Mouse (Mus musculus) stomach, embryonic 14.5 days (tissue): ENCODE results near the gene Acaa1a. TPM values are rescaled to one million over a fixed set of nuclear protein-coding genes. Genes with fewer than 3 reads are reported as not detected.

Source experiments
- ATAC-seq: fragments of 200-750 bp; cut with Nextera tagmentation; 2 replicates; pipeline ENCODE4 v1.8.0; 2017; ENCODE audit warnings: low read depth, moderate TSS enrichment; ENCODE audit not compliant: insufficient number of reproducible peaks, insufficient read depth, low FRiP score
- H3K27ac ChIP-seq: fragments of 300-500 bp; sonication (generic); 2 replicates; pipeline ENCODE4 v1.5.1; 2014; ENCODE audit warnings: mild to moderate bottlenecking, low read length, moderate library complexity, mixed read lengths
- H3K27me3 ChIP-seq: fragments of 300-500 bp; sonication (generic); 2 replicates; pipeline ENCODE4 v1.6.1; 2014; ENCODE audit warnings: low read length, control low read depth, mixed read lengths; ENCODE audit not compliant: control insufficient read depth, insufficient read depth
- H3K36me3 ChIP-seq: fragments of 300-500 bp; sonication (generic); 2 replicates; pipeline ENCODE4 v1.6.1; 2014; ENCODE audit warnings: mild to moderate bottlenecking, control low read depth, low read length, moderate library complexity, mixed read lengths; ENCODE audit not compliant: control insufficient read depth, insufficient read depth
- H3K4me1 ChIP-seq: fragments of 300-500 bp; sonication (generic); 2 replicates; pipeline ENCODE4 v1.6.1; 2014; ENCODE audit warnings: low read length, control low read depth, mixed read lengths; ENCODE audit not compliant: control insufficient read depth, insufficient read depth
- H3K4me2 ChIP-seq: fragments of 300-500 bp; sonication (generic); replicated peaks from 2 replicates; pipeline ENCODE4 v1.6.1; 2014; ENCODE audit warnings: low read depth, low read length, control low read depth
- H3K4me3 ChIP-seq: fragments of 300-500 bp; sonication (generic); 2 replicates; pipeline ENCODE4 v1.5.1; 2014; ENCODE audit warnings: low read depth, low read length, control low read depth
- H3K9ac ChIP-seq: fragments of 300-500 bp; sonication (generic); replicated peaks from 2 replicates; pipeline ENCODE4 v1.6.1; 2014; ENCODE audit warnings: low read depth, mild to moderate bottlenecking, control low read depth, low read length, moderate library complexity, mixed read lengths
- H3K9me3 ChIP-seq: fragments of 300-500 bp; sonication (generic); 2 replicates; pipeline ENCODE4 v1.6.1; 2016; ENCODE audit warnings: low read depth, low read length, control low read depth; ENCODE audit not compliant: control insufficient read depth
- WGBS: fragments of 180-500 bp; shearing (Covaris S2); extraction: QIAGEN DNeasy Blood & Tissue Kit; methylation state at CpG from one replicate; pipeline ENCODE4 v1.1.7; 2014; 5-methylcytosine and 5-hydroxymethylcytosine counted together
- polyA plus RNA-seq: library from polyadenylated mRNA; unstranded; fragments of >200 nt; fragmentation: Nextera tagmentation; extraction: Ambion mirVana; gene quantifications from 2 replicates; pipeline ENCODE4 v1.2.1, GENCODE M21; 2014

Acaa1a gene
- polyA plus RNA-seq, 1 experiment from 2014 or later, result 101 TPM

DNA sequence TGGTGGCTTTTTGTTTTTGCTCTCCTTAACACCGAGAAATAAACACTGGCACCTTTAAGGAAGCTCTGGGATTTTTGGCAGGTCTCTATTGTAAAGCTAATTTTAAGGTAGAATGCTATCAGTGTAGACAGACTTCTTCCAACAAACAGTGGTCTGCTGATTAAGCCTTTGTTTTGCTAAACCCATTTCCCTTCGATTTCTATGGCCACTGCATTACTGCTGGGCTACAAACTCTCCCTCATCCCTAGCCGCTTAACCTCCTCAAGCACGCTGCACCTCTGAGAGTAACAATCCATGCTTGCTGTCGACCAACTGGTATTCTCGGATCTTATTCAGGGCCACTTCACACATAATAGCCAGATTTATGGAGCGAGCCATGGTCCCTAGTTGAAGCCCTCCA, 18.5 kb upstream of the Acaa1a start:
- Histone ChIP-seq H3K27ac (no peak overlapping the region), H3K4me1 (peaks cover 5% of the 10 kb centered on the region; the same call in 1 of the 2 replicates), H3K27me3 (no peaks in the 10 kb centered on the region), H3K9ac (peak overlapping the region; percentile 6; the same call in 1 of the 2 replicates), H3K4me2 (peak overlapping the region; percentile 80), H3K36me3 (no peaks in the 10 kb centered on the region), H3K4me3 (peak overlapping the region; percentile 79), H3K9me3 (no peaks in the 10 kb centered on the region)
- WGBS, result 12% methylated on average over 7 of the region's 7 CpGs
- no peak for ATAC-seq

DNA sequence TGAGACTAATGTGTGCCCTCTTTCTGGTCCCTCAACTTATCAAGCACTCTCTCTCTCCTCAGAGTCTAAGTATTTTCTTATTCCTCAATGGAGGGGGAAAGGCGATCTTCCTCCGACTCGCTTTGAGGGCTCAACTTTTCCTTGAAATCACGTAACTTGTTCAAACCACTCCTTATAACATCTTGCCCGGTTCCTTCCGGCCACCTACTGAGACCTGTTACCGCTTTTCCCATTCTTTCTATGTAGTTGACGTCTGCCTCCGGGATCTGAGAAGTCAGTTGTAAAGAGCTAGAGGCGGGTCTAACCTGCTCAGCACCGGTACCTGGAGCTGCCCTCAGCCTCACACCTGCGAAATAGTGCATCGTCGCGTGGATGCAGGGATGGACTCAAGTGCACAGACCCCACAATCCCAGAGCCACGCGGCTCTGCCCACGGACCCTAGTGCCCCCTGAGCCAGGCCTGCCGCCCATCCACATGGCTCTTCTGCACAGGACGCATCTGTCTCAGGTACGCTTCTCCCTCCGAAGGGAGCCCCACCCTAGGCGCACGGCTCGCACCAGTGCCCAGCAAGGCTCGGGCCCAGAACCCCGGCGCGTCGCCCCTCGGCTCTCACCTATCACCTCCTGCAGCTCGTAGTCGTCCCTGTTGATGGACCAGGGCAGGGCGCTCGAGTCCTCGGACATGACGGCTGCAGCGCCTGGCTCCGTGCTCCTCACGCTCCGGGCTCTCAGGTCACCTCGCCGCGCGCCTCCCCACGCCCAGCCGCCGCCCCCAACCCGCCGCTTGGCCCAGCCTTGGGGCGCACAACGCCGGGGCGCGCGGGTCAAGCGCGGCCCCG, 17.9 kb upstream of the Acaa1a start:
- H3K27me3 ChIP-seq, result no peaks in the 10 kb centered on the region
- H3K9me3 ChIP-seq, result no peaks in the 10 kb centered on the region
- peak overlapping the region; percentile 67 for H3K9ac ChIP-seq
- H3K27ac ChIP-seq, result peak overlapping the region; percentile 90
- under 1% methylated on average over 59 of the region's 59 CpGs for WGBS
- peak overlapping the region; percentile 80 for H3K4me2 ChIP-seq
- H3K4me1 ChIP-seq, result peaks cover 5% of the 10 kb centered on the region; the same call in 1 of the 2 replicates
- ATAC-seq, result peak; percentile 11; the same call in 1 of the 2 replicates
- no peaks in the 10 kb centered on the region for H3K36me3 ChIP-seq
- H3K4me3 ChIP-seq, result peak overlapping the region; percentile 79

DNA sequence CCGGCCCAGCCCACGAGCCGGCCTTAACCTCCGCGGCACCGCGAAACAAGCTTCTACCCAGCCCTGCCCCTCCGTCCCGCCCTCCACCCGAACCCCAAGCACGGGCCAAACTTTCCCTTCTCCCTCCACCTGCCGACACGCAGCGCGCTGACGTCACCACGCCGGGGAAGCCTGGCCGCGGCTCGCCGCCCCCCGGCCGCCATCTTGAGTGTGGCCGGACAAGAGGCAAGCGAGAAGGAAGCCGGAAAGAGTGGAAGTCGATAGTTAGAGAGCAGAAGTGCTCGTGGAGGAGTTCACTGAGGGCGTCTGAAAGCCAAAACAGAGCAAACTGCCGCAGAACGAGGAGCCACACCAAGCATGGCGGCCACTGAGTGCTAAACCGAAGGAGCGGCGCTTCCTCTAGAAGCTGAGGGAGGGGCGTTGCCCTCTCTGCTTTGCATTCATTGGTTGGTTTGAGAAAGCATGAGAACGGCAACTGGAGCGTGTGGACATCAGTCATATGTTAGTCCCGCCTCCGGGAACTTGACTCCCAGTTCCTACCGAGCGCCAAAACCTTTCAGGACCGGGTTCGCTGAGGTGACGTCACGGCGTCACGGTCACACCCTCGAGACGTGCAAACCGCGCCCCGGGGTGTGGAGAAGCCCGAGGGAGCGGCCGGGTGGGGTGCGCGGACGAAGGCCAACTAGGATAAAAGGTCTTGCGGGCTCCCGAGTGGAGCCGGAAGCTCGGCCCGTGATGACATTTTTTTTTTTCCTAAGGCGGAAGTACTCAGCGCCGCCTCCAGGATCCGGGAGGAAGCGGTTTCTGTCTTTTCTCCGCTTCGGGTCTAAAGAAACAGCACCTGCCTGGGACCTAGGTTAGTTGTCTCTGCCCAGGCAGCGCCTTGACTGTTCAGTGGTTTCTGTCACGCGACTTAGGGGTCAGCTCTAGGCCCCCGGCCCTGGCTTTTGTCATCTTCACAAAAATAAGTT, 16.9 kb upstream of the Acaa1a start, which contains the start of gene Oxsr1:
TSS of gene Oxsr1 (minus strand) at position 139 of the 971 bp plus-strand sequence.
- Histone ChIP-seq H3K4me1 (peaks cover 5% of the 10 kb centered on the region; the same call in 1 of the 2 replicates), H3K4me2 (peak within 1 kb of the TSS; percentile 80), H3K27me3 (no peaks in the 10 kb centered on the region), H3K36me3 (no peaks in the 10 kb centered on the region), H3K27ac (peak within 1 kb of the TSS; percentile 90), H3K4me3 (peak within 1 kb of the TSS; percentile 79), H3K9ac (peak within 1 kb of the TSS; percentile 67), H3K9me3 (no peaks in the 10 kb centered on the region)
- under 1% methylated on average over 75 of the region's 76 CpGs for WGBS
- ATAC-seq, result peak; percentile 97

DNA sequence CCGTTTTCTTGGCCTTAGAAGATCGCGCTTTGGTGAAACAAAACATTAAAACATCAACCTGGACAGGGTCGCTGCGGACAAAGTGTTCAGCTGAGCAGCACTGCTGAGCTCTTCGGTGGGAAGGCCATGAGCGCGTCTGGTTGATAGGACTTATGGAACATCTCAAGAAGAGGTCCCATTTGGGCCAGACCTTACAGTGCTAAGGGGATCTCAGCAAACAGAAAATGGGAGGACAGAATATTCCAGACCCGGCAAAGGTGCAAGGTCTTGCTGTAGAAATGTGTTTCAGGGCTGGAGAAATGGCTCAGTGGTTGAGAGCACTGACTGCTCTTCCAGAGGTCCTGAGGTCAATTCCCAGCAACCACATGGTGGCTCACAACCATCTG, 16.2 kb upstream of the Acaa1a start:
- Histone ChIP-seq H3K4me1 (peaks cover 5% of the 10 kb centered on the region; the same call in 1 of the 2 replicates), H3K9ac (peak overlapping the region; percentile 46), H3K9me3 (no peaks in the 10 kb centered on the region), H3K36me3 (no peaks in the 10 kb centered on the region), H3K27me3 (no peaks in the 10 kb centered on the region), H3K4me2 (peak overlapping the region; percentile 80), H3K4me3 (peak overlapping the region; percentile 79), H3K27ac (peak overlapping the region; percentile 90)
- ATAC-seq, result no peak
- WGBS, result 5% methylated on average over 9 of the region's 9 CpGs

DNA sequence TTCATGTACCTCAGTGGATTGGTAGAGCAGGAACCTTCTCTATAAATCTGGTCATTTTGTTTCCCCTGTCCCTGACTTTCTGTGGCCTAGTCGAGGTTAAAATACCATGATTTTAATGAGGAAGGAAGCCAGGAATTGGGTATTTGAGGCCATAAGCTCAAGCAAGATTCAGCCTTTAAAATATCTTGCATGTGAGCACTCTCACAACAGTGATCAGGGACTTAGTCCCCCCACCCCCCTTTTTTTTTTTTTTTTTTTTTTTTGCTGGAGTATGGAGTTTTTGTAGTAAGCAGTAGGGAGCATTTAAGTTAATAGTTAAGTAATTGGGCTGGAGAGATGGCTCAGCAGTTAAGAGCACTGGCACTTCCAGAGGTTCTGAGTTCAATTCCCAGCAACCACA, 15.3 kb upstream of the Acaa1a start:
- Histone ChIP-seq H3K4me3 (no peak overlapping the region), H3K9me3 (no peaks in the 10 kb centered on the region), H3K27me3 (no peaks in the 10 kb centered on the region), H3K4me2 (no peak overlapping the region), H3K4me1 (peaks cover 5% of the 10 kb centered on the region; the same call in 1 of the 2 replicates), H3K36me3 (no peaks in the 10 kb centered on the region), H3K9ac (no peak overlapping the region), H3K27ac (no peak overlapping the region)
- ATAC-seq, result no peak
- 71% methylated on average over 1 of the region's 1 CpGs for whole genome bisulfite sequencing

DNA sequence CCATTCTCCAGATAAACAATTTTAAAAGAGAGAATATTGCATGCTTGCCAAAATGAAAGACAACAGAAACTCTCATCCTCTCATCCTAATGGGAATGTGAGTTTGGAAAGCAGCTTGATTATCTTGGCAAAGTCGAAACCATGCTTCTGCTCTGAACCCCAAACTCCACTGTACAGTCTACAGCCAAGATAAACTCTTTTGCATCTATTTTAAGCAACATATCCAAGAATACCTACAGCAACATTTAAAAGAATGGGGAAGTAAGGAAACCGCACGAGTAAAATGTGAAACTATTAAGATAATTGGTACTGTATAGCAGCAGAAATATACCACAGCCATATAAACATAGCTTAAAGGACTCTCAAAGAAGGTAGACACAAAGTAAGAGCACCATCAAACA, 11.0 kb upstream of the Acaa1a start:
- 79% methylated on average over 3 of the region's 3 CpGs for WGBS
- H3K27ac ChIP-seq, result no peak overlapping the region
- no peak overlapping the region for H3K4me2 ChIP-seq
- no peak for ATAC-seq
- no peaks in the 10 kb centered on the region for H3K27me3 ChIP-seq
- no peak overlapping the region for H3K4me3 ChIP-seq
- H3K36me3 ChIP-seq, result no peaks in the 10 kb centered on the region
- H3K4me1 ChIP-seq, result no peaks in the 10 kb centered on the region
- no peaks in the 10 kb centered on the region for H3K9me3 ChIP-seq
- no peak overlapping the region for H3K9ac ChIP-seq

DNA sequence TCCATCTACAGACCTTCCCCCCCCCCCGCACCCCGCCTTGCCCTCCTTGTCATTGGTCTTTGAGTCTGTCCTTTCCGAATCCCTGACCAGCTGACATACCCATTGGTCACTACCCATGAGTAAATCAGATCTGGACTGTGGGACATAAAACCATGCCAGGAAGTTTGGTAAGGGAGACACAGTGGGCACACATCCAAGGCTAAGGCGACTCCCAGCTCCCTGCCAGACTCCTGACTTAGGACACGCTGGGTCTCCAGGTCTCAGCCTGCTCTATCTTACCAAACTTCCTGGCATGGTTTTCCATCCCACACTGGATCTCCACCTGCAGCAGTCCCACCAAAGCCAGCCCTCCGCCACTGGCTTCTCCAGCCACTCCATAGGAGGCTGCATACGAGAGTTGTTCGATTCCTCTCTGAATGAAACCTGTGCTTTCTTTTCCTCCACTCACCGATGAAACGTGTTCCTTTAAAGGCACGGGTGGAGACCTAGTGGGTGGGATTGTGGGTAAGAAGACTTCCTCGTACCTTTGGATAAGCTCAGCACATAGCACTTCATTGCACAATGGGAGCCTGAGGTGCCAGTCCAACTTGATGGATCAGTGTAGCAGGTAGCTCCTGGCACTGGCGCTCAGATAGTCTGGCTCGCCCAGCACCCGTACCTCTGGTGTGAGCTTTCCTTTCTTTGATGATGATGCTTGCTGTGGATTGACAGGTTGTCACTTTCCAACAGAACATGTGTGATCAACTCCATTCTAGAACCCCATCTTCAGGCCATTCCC, 9.1 kb upstream of the Acaa1a start:
- no peaks in the 10 kb centered on the region for H3K9me3 ChIP-seq
- WGBS, result 87% methylated on average over 15 of the region's 15 CpGs
- H3K4me3 ChIP-seq, result no peak overlapping the region
- no peaks in the 10 kb centered on the region for H3K36me3 ChIP-seq
- H3K4me2 ChIP-seq, result no peak overlapping the region
- H3K27ac ChIP-seq, result no peak overlapping the region
- H3K9ac ChIP-seq, result no peak overlapping the region
- no peak for ATAC-seq
- H3K27me3 ChIP-seq, result no peaks in the 10 kb centered on the region
- H3K4me1 ChIP-seq, result 0 out of 2 replicates have a peak, but pooled peaks cover 3% of the 10 kb centered on the region
